Mouse (Mus musculus): ENCODE measurements around the gene Rpf2. TPM values are rescaled to one million over a fixed set of nuclear protein-coding genes. Genes with fewer than 3 reads are reported as not detected.

Rpf2 gene
- polyA plus RNA-seq (2012; ENCODE audit: low replicate concordance) = 0.87 and 2.0 TPM in 2 replicates

GRCm38 (mm10) chr10:40246374-40247165 is at the start of gene Rpf2:
Gene Rpf2, minus strand, starts transcription at chr10:40247036.

GRCm38 (mm10) chr10:40257414-40258255 is 10.8 kb upstream of the Rpf2 start, which contains the start of gene Gtf3c6:
Gene Gtf3c6, minus strand, starts transcription at chr10:40258108.

Other genes with a start within 250 kb of the Rpf2 start
- not detected in 2 replicates for gene Mfsd4b1, start 221.8 kb downstream of the Rpf2 start, polyA plus RNA-seq (2012; ENCODE audit: low replicate concordance)
- 6.9 and 11.7 TPM in 2 replicates for gene Slc16a10, start 104.8 kb downstream of the Rpf2 start, polyA plus RNA-seq (2012; ENCODE audit: low replicate concordance)
- gene Gtf3c6, start 11.1 kb upstream of the Rpf2 start, polyA plus RNA-seq (2012; ENCODE audit: low replicate concordance) = 3.6 and 14.0 TPM in 2 replicates
- gene Amd1, start 55.1 kb upstream of the Rpf2 start, polyA plus RNA-seq (2012; ENCODE audit: low replicate concordance) = 2.6 and 3.1 TPM in 2 replicates
- 21.9 and 33.3 TPM in 2 replicates for gene Cdk19, start 92.5 kb upstream of the Rpf2 start, polyA plus RNA-seq (2012; ENCODE audit: low replicate concordance)

Data from hematopoietic multipotent progenitor cell, adult 10-12 weeks (in vitro differentiated cells).